Comparison of ENCODE assay signal across 15 mouse cellular contexts in the genomic region with DNA sequence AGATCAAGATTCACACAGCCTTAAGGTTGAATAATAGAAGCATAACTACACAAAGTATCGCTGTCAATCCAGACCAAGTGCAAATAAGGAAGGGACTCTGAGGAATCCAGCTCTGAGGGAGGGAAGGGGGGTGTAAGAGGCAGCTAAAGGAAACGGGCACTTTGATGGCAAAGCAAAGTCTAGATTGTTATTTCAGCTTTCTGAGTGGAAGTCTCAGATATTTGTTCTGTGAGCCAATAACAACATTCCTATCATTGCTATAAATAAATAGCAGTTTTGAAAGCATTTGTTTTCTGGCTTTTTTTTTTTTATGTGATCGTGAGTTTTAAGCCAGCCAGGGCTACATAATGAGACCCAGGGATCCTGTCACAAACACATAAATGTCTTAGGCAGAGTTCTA.
"Had no signal": no experiment of that assay in that cellular context is flagged by ENCODE, and none has a peak within 500 bp of the region (broad histone marks: within the 10 kb centered on the region; RNA-seq: fewer than 3 reads in every experiment).

No protein-coding gene starts in this region.

- DNase-seq: kidney, adult 11 months; kidney, postnatal 25 days; layer of hippocampus, adult 9-11 months; layer of hippocampus, postnatal 36 days; lung, embryonic 14.5 days; lung, postnatal 10 days; lung, postnatal 4 days; right cerebral cortex, adult 18-20 months; right cerebral cortex, postnatal 25 days; thymus, adult 18-20 months; thymus, postnatal 25 days had no signal

- H3K4me1 ChIP-seq: limb, embryonic 15.5 days; liver, embryonic 12.5 days had no signal

- H3K4me2 ChIP-seq: limb, embryonic 15.5 days; liver, embryonic 12.5 days; lung, embryonic 14.5 days; midbrain, embryonic 11.5 days had no signal

- H3K9ac ChIP-seq: limb, embryonic 15.5 days; liver, embryonic 12.5 days; lung, embryonic 14.5 days had no signal

- H3K27ac ChIP-seq: limb, embryonic 15.5 days; liver, embryonic 12.5 days; stomach, postnatal 0 days had no signal

- H3K9me3 ChIP-seq: limb, embryonic 15.5 days; liver, embryonic 12.5 days had no signal

- ATAC-seq: liver, embryonic 12.5 days had no signal

- H3K36me3 ChIP-seq: limb, embryonic 15.5 days; liver, embryonic 12.5 days had no signal

- H3K4me3 ChIP-seq: limb, embryonic 15.5 days; liver, embryonic 12.5 days had no signal

- H3K27me3 ChIP-seq: limb, embryonic 15.5 days; liver, embryonic 12.5 days had no signal
